Mouse (Mus musculus) megakaryocyte, embryonic 14.5 days (primary cell): ENCODE results near the gene Hoxa3. TPM values are rescaled to one million over a fixed set of nuclear protein-coding genes. Genes with fewer than 3 reads are reported as not detected.

Experiments used
- H3K27me3 ChIP-seq: replicated peaks from 2 replicates; pipeline ENCODE3; 2012; ENCODE audit warnings: inconsistent platforms
- H3K36me3 ChIP-seq: replicated peaks from 2 replicates; pipeline ENCODE3; 2012; ENCODE audit warnings: low read length, inconsistent platforms, mixed read lengths
- H3K4me1 ChIP-seq: 2 replicates; pipeline ENCODE4 v1.6.1; 2012; ENCODE audit warnings: inconsistent platforms
- H3K4me3 ChIP-seq: replicated peaks from 2 replicates; pipeline ENCODE3; 2012; ENCODE audit warnings: moderate library complexity, mild to moderate bottlenecking, inconsistent platforms
- H3K9me3 ChIP-seq: 2 replicates; pipeline ENCODE4 v1.6.1; 2012; ENCODE audit warnings: inconsistent platforms
- FLI1 ChIP-seq: IDR thresholded peaks from 2 replicates; pipeline ENCODE4 v1.6.1; 2012; ENCODE audit warnings: low read length, inconsistent platforms, mixed read lengths
- GATA1 ChIP-seq: IDR thresholded peaks from 3 replicates; pipeline ENCODE4 v1.6.1; 2012; ENCODE audit warnings: mixed read lengths, low read length, inconsistent platforms, borderline replicate concordance
- polyA plus RNA-seq: library from polyadenylated mRNA; stranded (reverse); fragments of >175 nt; gene quantifications from 2 replicates; pipeline ENCODE4 v1.2.3, GENCODE M21; 2012; ENCODE audit warnings: low replicate concordance; ENCODE audit not compliant: insufficient read depth

The Hoxa3 gene
- polyA plus RNA-seq, 1 experiment: 0.21 TPM

DNA sequence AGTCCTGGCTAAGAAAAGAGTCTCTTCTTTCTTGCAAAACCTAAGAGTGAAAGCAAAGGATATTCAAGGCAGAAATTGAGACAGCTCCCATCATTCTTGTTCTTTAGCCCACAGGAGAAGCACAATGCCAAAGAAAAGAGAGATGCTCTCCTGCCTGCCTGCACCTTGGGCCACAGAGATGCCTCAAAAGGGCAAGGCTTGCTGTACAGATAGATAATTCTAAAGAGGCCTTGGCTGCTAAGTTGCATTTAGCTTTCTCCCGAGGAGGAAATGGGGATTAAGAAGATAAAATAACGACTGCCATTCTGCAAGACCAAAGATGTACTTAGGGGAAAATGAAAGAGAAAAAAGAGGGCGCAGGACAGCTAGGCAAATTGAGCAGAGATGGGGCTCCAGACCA, 33.8 kb upstream of the Hoxa3 start:
- Histone ChIP-seq H3K36me3 (no peaks in the 10 kb centered on the region), H3K9me3 (peaks cover 2% of the 10 kb centered on the region; the same call in 1 of the 2 replicates), H3K4me1 (peaks cover 43% of the 10 kb centered on the region), H3K4me3 (no peak overlapping the region), H3K27me3 (peaks cover 99% of the 10 kb centered on the region)
- TF ChIP-seq FLI1 (no peak), GATA1 (no peak)

DNA sequence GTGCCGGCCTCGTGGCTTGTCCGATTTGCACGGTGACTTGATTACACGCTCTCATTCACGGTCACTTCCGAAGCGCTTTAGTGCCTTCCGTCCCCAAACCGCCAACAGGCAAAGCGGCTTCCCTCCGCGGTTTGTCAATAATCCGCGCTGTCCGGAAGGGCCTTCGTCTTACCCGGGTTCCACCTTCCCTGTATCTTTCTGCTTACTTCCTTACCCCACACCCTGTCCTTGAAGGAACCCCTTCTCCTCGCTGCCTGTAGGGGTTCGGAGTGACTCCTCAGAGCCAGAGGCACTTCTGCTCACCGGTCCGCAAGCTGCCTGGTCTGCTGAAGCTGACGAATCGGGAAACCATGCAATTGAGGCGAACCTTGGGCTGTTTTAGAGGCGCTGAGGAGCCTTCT, 33.3 kb upstream of the Hoxa3 start:
- Histone ChIP-seq H3K4me3 (peak overlapping the region; percentile 53), H3K9me3 (peaks cover 2% of the 10 kb centered on the region; the same call in 1 of the 2 replicates), H3K27me3 (peaks cover 99% of the 10 kb centered on the region), H3K4me1 (peaks cover 44% of the 10 kb centered on the region), H3K36me3 (no peaks in the 10 kb centered on the region)
- TF ChIP-seq GATA1 (no peak), FLI1 (no peak)

DNA sequence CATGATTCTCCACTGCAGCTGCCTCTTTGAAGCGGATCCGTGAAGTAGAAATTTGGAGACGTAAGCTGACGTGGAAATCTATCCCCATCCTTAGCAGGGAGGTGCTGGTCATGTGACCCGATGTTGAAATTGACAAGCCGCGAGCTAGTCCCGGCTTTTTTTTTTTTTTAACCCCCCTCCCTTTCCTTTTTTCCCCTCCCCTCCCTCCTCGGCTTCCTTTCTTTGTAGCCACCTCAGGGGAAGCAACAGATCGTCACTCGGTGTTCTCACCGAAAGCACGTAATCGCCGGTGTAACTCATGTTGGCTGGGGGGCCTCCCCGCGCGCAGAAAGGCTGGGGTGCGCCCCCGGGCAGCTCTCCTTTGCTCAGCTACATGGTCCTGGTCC, 32.6 kb upstream of the Hoxa3 start, which contains the start of gene Hoxa11:
Hoxa11 (minus strand) TSS at position 54 of the 386 bp plus-strand sequence.
- no peak for TF ChIP-seq FLI1
- no peak for TF ChIP-seq GATA1

DNA sequence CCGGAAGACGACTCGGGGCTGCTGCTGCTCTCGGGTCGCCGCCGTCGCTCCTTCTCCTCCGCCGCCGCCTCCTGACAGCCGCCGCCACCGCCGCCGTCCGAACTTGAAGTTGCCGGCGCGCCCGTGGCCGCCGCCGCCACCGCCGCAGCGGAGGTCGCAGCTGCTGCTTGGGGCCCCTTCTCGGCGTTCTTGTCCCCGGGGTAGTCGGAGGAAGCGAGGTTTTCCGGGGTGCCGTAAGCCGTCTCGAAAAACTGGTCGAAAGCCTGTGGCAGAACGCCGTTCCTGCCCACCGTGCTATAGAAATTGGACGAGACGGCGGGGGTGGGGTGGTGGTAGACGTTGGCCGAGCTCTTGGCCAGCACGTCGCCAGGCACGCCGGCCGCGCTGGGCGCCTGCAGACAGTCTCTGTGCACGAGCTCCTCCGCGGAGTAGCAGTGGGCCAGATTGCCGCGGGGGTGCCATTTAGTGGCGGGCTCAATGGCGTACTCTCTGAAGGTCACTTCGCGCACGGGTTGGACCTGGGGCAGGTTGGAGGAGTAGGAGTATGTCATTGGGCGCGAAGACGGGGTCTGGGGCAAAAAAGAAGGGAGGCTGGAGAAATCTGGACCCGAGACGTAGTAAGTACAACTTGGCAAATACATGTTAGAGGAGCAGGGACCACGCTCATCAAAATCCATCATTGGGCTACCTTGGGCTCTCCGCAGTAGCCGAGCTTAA, 32.1 kb upstream of the Hoxa3 start:
- H3K4me1 ChIP-seq: peaks cover 52% of the 10 kb centered on the region
- peaks cover 99% of the 10 kb centered on the region for H3K27me3 ChIP-seq
- H3K36me3 ChIP-seq: no peaks in the 10 kb centered on the region
- H3K4me3 ChIP-seq: peak overlapping the region; percentile 75
- TF ChIP-seq FLI1 (no peak), GATA1 (no peak)
- no peaks in the 10 kb centered on the region for H3K9me3 ChIP-seq

More for the DNA sequence above, 32.6 kb upstream of the Hoxa3 start, which contains the start of gene Hoxa11:
- Histone ChIP-seq H3K9me3 (no peaks in the 10 kb centered on the region), H3K4me1 (peaks cover 46% of the 10 kb centered on the region), H3K27me3 (peaks cover 99% of the 10 kb centered on the region), H3K4me3 (peak within 1 kb of the TSS; percentile 75), H3K36me3 (no peaks in the 10 kb centered on the region)

DNA sequence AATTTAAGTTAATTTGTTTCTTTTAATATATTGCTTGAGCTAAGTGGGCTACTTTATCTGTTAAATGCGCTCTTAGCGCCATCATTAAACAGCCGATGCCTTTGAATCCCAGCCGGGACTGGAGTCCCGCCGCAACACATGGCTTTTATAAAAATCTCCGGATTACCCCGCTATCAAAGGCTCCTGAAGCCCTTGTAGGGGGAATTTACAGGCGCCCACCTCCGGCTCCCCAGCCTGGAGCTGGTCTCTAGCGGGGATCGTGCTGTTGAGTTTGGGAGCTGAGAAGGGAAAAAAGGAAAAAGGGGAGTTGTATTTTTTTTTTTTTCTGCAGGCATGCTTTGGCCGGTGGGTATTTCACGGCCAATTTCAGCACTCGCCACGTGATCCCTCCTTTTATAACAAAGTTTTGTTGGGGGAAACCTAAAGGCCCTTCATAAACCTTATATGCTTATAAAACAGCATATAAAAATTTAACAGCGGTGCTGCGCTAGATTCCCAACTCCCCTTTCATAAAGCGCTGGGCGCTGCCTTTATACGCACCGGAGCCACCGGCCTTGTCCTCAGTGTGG, 31.4 kb upstream of the Hoxa3 start:
- no peak for TF ChIP-seq GATA1
- TF ChIP-seq FLI1: no peak
- peaks cover 99% of the 10 kb centered on the region for H3K27me3 ChIP-seq
- no peaks in the 10 kb centered on the region for H3K9me3 ChIP-seq
- H3K4me1 ChIP-seq: peaks cover 54% of the 10 kb centered on the region
- peak overlapping the region; percentile 75 for H3K4me3 ChIP-seq
- no peaks in the 10 kb centered on the region for H3K36me3 ChIP-seq

DNA sequence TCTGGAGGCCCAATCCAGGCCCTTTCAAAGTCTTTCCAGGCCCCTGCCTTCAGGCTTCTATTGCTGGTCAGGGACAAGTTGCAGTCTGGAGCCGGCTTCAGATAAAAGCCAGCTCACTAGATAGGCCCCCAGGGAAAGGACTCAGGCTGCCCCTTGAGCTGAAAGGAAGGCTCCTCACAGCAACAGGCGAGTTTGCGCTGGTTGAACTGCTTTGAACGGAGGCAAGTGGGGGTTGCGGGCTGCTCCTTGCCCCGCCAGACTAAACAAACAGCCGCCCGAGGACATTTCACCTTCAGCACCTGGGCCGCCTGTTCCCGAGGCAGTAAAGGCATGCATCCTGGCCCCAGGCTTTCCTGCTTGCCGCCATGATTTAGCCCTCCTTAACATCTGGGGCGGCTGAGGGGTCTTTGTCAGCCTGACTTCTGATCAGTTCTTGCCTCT, 30.6 kb upstream of the Hoxa3 start:
- Histone ChIP-seq H3K9me3 (no peaks in the 10 kb centered on the region), H3K4me3 (no peak overlapping the region), H3K36me3 (no peaks in the 10 kb centered on the region), H3K27me3 (peaks cover 97% of the 10 kb centered on the region), H3K4me1 (peaks cover 46% of the 10 kb centered on the region)
- TF ChIP-seq GATA1: no peak
- TF ChIP-seq FLI1: no peak

DNA sequence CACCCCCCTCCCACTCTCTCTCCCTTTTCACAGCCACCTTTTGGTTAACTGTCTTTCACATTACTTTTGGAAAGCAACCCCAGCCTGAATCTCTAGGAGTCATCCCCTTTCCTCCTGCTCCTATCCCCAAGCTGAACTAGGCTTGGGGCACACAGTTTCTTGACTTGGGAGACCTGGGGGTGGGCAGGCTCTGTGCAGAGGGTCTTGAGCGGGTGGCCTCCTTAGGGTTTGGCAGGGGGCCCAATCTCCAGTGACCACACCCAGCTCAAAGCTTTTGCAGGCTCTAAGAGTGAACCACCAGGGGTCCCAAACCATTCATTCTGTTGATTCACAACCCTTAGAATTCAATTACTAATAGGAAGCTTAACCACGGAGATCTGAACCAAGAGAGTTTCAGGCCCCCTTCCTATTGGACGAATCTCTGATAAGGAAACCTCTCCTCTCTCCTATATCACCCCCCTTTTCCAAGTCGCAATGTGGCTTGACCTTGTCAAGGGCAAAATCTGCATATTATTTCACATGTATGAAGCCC, 29.7 kb upstream of the Hoxa3 start:
- TF ChIP-seq GATA1 (no peak), FLI1 (no peak)
- Histone ChIP-seq H3K9me3 (no peaks in the 10 kb centered on the region), H3K4me1 (peaks cover 38% of the 10 kb centered on the region), H3K27me3 (peaks cover 97% of the 10 kb centered on the region), H3K36me3 (no peaks in the 10 kb centered on the region), H3K4me3 (no peak overlapping the region)

DNA sequence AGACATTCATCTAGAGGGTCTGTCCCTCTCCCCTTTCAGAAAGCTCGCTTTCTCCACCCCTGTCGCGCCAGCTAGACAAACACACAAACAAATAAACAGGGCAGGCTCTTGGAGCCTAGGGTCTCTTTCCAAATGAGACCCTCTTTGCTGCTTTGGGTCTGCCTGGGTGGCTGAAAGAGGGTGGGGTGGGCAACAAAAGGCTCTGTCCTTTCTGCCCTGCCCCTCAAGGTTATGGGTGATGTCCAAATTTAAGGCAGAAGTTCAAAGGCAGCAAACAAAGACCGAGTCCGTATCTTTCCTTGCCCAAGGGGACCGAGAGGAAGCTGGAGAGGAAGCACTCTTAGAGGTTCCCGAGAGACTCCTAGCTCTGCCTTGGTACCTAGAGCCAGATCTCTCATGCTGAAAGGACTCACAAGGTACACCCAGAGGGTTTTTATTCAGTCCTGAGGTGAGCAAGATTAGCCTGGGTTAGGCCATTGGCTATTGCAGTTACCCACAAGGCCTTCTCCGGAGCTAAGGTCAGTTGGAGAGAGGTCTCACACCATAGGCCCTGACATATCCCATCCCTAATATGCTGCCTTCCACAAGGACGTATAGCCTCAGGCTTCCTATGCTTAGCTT, 28.0 kb upstream of the Hoxa3 start:
- Histone ChIP-seq H3K4me3 (no peak overlapping the region), H3K27me3 (peaks cover 97% of the 10 kb centered on the region), H3K9me3 (no peaks in the 10 kb centered on the region), H3K4me1 (peaks cover 28% of the 10 kb centered on the region), H3K36me3 (no peaks in the 10 kb centered on the region)
- no peak for TF ChIP-seq FLI1
- no peak for TF ChIP-seq GATA1

DNA sequence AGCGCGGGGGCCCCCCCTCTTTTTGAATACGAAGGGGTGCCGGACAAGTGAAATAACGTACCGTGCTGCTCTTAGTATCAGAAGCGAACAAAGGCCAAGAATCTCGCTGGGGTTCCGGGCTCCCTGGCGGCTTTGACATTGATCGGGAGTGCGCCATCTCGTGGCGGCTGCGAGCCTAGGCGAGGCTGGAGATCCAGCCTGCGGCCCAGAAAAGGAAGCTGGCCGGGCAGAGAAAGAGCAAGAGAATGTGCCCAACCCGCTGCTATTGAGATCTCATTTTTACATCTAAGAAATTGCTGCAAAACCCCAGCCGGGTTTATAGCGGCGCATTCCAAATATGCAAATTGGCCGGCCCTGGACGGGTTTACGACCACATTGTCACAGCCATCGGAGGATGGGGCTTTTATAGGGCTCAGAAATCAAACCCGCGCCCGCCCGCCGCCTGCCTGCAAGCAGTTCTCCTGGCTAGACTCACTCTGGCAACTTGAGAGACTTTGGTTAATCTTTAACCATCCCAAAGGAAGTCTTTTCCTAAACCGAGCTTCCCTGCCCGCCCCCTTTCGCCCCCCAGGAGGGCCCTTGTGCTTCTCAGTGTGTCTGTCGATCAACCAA, 27.4 kb upstream of the Hoxa3 start, which contains the start of gene Hoxa10:
Hoxa10 (minus strand) TSS at position 466 of the 612 bp plus-strand sequence.
- peaks cover 22% of the 10 kb centered on the region for H3K4me1 ChIP-seq
- TF ChIP-seq FLI1: no peak
- TF ChIP-seq GATA1: no peak
- H3K27me3 ChIP-seq: peaks cover 97% of the 10 kb centered on the region
- peak within 1 kb of the TSS; percentile 54 for H3K4me3 ChIP-seq
- no peaks in the 10 kb centered on the region for H3K9me3 ChIP-seq
- H3K36me3 ChIP-seq: no peaks in the 10 kb centered on the region
